Mouse (Mus musculus): ENCODE measurements around the gene Samd7. TPM values are rescaled to one million over a fixed set of nuclear protein-coding genes. Genes with fewer than 3 reads are reported as not detected.

Samd7 gene
- polyA plus RNA-seq, 1 experiment: 0.02 TPM

GRCm38 (mm10) chr3:30793403-30794221 lies 47.5 kb downstream of the Samd7 start:
- no peak for TF ChIP-seq GATA1 (IDR thresholded peaks at IDR 0.05; ENCODE audit: low read length)

DNA sequence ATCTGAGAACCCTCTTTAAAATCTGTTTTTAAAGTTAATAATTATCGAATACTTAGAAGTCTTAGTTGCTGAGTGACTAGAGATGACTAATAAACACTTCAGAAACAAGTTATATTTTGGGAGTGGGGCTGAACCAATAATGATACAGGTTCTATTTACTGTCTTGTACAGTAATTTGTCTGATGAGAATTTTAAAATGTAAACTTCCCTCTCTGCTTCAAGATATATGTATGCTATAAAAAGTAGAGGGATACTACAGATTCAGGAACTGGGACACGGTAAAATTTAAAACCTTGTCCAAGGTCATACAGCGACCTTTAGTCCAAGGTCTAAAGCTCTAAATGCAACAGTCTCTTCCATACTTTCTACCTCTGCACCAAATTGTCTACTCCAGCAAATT lies 56.1 kb downstream of the Samd7 start:
- TF ChIP-seq GATA1 (IDR thresholded peaks at IDR 0.05; ENCODE audit: low read length): no peak

DNA sequence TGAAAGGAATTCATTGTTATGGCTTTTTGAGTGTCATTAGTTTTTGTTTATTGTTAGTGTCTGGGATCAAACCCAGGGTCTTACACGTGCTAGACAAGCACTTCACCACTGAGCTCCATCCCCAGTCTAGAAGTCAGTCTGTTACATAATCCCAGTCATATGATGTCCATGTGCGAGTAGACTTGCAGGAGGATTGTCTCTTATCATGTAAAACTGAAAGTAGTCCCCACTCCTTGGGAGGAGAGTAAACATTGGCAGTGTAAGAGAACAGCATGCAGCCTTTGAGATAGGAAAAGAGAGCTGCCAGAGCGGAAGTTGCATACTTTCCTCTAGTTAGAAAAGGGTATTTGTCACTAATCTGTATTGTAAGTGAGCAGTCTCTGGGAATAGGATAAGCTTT lies 66.8 kb downstream of the Samd7 start:
- TF ChIP-seq GATA1 (IDR thresholded peaks at IDR 0.05; ENCODE audit: low read length): no peak

Other genes starting within 250 kb of the Samd7 start
- not detected in 2 replicates for gene Mecom, start 198.3 kb upstream of the Samd7 start, polyA plus RNA-seq (2012)
- gene Actrt3, start 146.4 kb upstream of the Samd7 start, polyA plus RNA-seq (2012): not detected in 2 replicates
- gene Mynn, start 144.2 kb upstream of the Samd7 start, polyA plus RNA-seq (2012): 0.48 and 0.67 TPM in 2 replicates
- gene Lrriq4, start 101.8 kb upstream of the Samd7 start, polyA plus RNA-seq (2012): not detected in 2 replicates
- not detected in 2 replicates for gene Lrrc34, start 98.4 kb upstream of the Samd7 start, polyA plus RNA-seq (2012)
- not detected in 2 replicates for gene Lrrc31, start 46.5 kb upstream of the Samd7 start, polyA plus RNA-seq (2012)
- 15.9 and 20.3 TPM in 2 replicates for gene Sec62, start 46.6 kb downstream of the Samd7 start, polyA plus RNA-seq (2012)
- not detected in 2 replicates for gene Gpr160, start 109.7 kb downstream of the Samd7 start, polyA plus RNA-seq (2012)
- 2.3 and 3.8 TPM in 2 replicates for gene Phc3, start 223.1 kb downstream of the Samd7 start, polyA plus RNA-seq (2012)
- gene Prkci, start 249.5 kb downstream of the Samd7 start, polyA plus RNA-seq (2012): 4.3 and 5.7 TPM in 2 replicates

All from G1E-ER4 (cell line).